Mouse (Mus musculus) intestine, postnatal 0 days (tissue): ENCODE results near the gene Ube2z. TPM values are rescaled to one million over a fixed set of nuclear protein-coding genes. Genes with fewer than 3 reads are reported as not detected.

Source experiments
- ATAC-seq: fragments of 200-750 bp; cut with Nextera tagmentation; 2 replicates; pipeline ENCODE4 v1.8.0; 2017; ENCODE audit warnings: mild to moderate bottlenecking, moderate TSS enrichment, moderate library complexity
- H3K27ac ChIP-seq: fragments of 300-500 bp; sonication (generic); 2 replicates; pipeline ENCODE4 v1.5.1; 2014; ENCODE audit warnings: mild to moderate bottlenecking, low read depth, low read length, moderate library complexity
- H3K27me3 ChIP-seq: fragments of 300-500 bp; sonication (generic); replicated peaks from 2 replicates; pipeline ENCODE4 v1.6.1; 2014; ENCODE audit warnings: low read length, mixed read lengths; ENCODE audit not compliant: control insufficient read depth, insufficient read depth
- H3K36me3 ChIP-seq: fragments of 300-500 bp; sonication (generic); 2 replicates; pipeline ENCODE4 v1.6.1; 2014; ENCODE audit warnings: mild to moderate bottlenecking, moderate library complexity; ENCODE audit not compliant: control insufficient read depth, insufficient read depth
- H3K4me1 ChIP-seq: fragments of 300-500 bp; sonication (generic); replicated peaks from 2 replicates; pipeline ENCODE4 v1.6.1; 2014; ENCODE audit warnings: antibody characterized with exemption, low read length, mixed read lengths; ENCODE audit not compliant: control insufficient read depth, insufficient read depth
- H3K4me2 ChIP-seq: fragments of 300-500 bp; sonication (generic); replicated peaks from 2 replicates; pipeline ENCODE4 v1.6.1; 2014; ENCODE audit warnings: low read depth, mild to moderate bottlenecking, moderate library complexity
- H3K4me3 ChIP-seq: fragments of 300-500 bp; sonication (generic); 2 replicates; pipeline ENCODE4 v1.5.1; 2014; ENCODE audit warnings: low read depth, low read length
- H3K9ac ChIP-seq: fragments of 300-500 bp; sonication (generic); 2 replicates; pipeline ENCODE4 v1.6.1; 2014; ENCODE audit warnings: mild to moderate bottlenecking, low read depth, low read length
- H3K9me3 ChIP-seq: fragments of 300-500 bp; sonication (generic); 2 replicates; pipeline ENCODE4 v1.6.1; 2016; ENCODE audit warnings: mixed run types; ENCODE audit not compliant: control insufficient read depth
- CTCF ChIP-seq: sonication (generic); IDR thresholded peaks from 2 replicates; pipeline ENCODE4 v1.5.1; 2016; ENCODE audit warnings: low read depth, mild to moderate bottlenecking, control low read depth, antibody characterized with exemption, moderate library complexity
- WGBS: fragments of 180-500 bp; shearing (Covaris S2); extraction: QIAGEN DNeasy Blood & Tissue Kit; methylation state at CpG from one replicate; pipeline ENCODE4 v1.1.7; 2014; 5-methylcytosine and 5-hydroxymethylcytosine counted together
- polyA plus RNA-seq: library from polyadenylated mRNA; unstranded; fragments of >200 nt; fragmentation: Nextera tagmentation; extraction: Ambion mirVana; gene quantifications from 2 replicates; pipeline ENCODE4 v1.2.1, GENCODE M21; 2015

Ube2z gene
- polyA plus RNA-seq, 1 experiment from 2014 or later = 24.8 TPM

GRCm38 (mm10) chr11:96092674-96093291 lies 27.6 kb upstream of the Ube2z start:
- no peaks in the 10 kb centered on the region for H3K36me3 ChIP-seq
- no peak overlapping the region for H3K4me3 ChIP-seq
- H3K27me3 ChIP-seq = no peaks in the 10 kb centered on the region
- no peak overlapping the region for H3K27ac ChIP-seq
- H3K9me3 ChIP-seq = no peaks in the 10 kb centered on the region
- no peak overlapping the region for H3K9ac ChIP-seq
- 38% methylated on average over 7 of the region's 7 CpGs for WGBS
- no peaks in the 10 kb centered on the region for H3K4me1 ChIP-seq
- ATAC-seq = no peak
- H3K4me2 ChIP-seq = no peak overlapping the region
- no peak for TF ChIP-seq CTCF

- no peak overlapping the region for H3K4me3 ChIP-seq
- no peaks in the 10 kb centered on the region for H3K9me3 ChIP-seq
- TF ChIP-seq CTCF = peak; percentile 76
- H3K9ac ChIP-seq = no peak overlapping the region
- 50% methylated on average over 2 of the region's 2 CpGs for WGBS
- H3K4me2 ChIP-seq = no peak overlapping the region
- H3K27me3 ChIP-seq = no peaks in the 10 kb centered on the region
- no peak for ATAC-seq
- no peaks in the 10 kb centered on the region for H3K36me3 ChIP-seq
- H3K27ac ChIP-seq = no peak overlapping the region
- no peaks in the 10 kb centered on the region for H3K4me1 ChIP-seq
Observed at GRCm38 (mm10) chr11:96091073-96091472, 25.9 kb upstream of the Ube2z start.

GRCm38 (mm10) chr11:96087981-96088380 lies 22.8 kb upstream of the Ube2z start:
- TF ChIP-seq CTCF = no peak
- no peak overlapping the region for H3K27ac ChIP-seq
- WGBS = 91% methylated on average over 6 of the region's 6 CpGs
- no peaks in the 10 kb centered on the region for H3K4me1 ChIP-seq
- H3K36me3 ChIP-seq = no peaks in the 10 kb centered on the region
- H3K4me3 ChIP-seq = no peak overlapping the region
- H3K27me3 ChIP-seq = no peaks in the 10 kb centered on the region
- H3K9me3 ChIP-seq = no peaks in the 10 kb centered on the region
- no peak for ATAC-seq
- H3K4me2 ChIP-seq = no peak overlapping the region
- no peak overlapping the region for H3K9ac ChIP-seq

- H3K27me3 ChIP-seq = no peaks in the 10 kb centered on the region
- no peak for ATAC-seq
- no peak for TF ChIP-seq CTCF
- H3K9me3 ChIP-seq = no peaks in the 10 kb centered on the region
- no peak overlapping the region for H3K9ac ChIP-seq
- WGBS = 56% methylated on average over 3 of the region's 3 CpGs
- H3K4me2 ChIP-seq = no peak overlapping the region
- H3K27ac ChIP-seq = no peak overlapping the region
- no peak overlapping the region for H3K4me3 ChIP-seq
- no peaks in the 10 kb centered on the region for H3K36me3 ChIP-seq
- no peaks in the 10 kb centered on the region for H3K4me1 ChIP-seq
Observed at GRCm38 (mm10) chr11:96082682-96083081, 17.5 kb upstream of the Ube2z start.

GRCm38 (mm10) chr11:96080736-96081135 lies 15.5 kb upstream of the Ube2z start:
- WGBS = 72% methylated on average over 5 of the region's 5 CpGs
- no peak overlapping the region for H3K27ac ChIP-seq
- ATAC-seq = no peak
- TF ChIP-seq CTCF = no peak
- H3K9me3 ChIP-seq = no peaks in the 10 kb centered on the region
- no peaks in the 10 kb centered on the region for H3K27me3 ChIP-seq
- H3K4me2 ChIP-seq = no peak overlapping the region
- H3K4me1 ChIP-seq = no peaks in the 10 kb centered on the region
- no peak overlapping the region for H3K9ac ChIP-seq
- no peaks in the 10 kb centered on the region for H3K36me3 ChIP-seq
- H3K4me3 ChIP-seq = no peak overlapping the region

- WGBS = 62% methylated on average over 13 of the region's 13 CpGs
- Histone ChIP-seq H3K36me3 (peaks cover 6% of the 10 kb centered on the region; the same call in 1 of the 2 replicates), H3K9ac (no peak overlapping the region), H3K4me1 (no peaks in the 10 kb centered on the region), H3K27me3 (no peaks in the 10 kb centered on the region), H3K4me3 (peak overlapping the region; percentile 29), H3K27ac (peak overlapping the region; percentile 74), H3K9me3 (no peaks in the 10 kb centered on the region), H3K4me2 (peak overlapping the region; percentile 60)
- TF ChIP-seq CTCF = no peak
- no peak for ATAC-seq
Observed at GRCm38 (mm10) chr11:96076221-96077105, 11.3 kb upstream of the Ube2z start.
